Mouse (Mus musculus): ENCODE results near the gene Fnbp1l.
A peak's percentile ranks its signal among the peaks of the same experiment; 100 is the strongest.

Gene Fnbp1l

DNA sequence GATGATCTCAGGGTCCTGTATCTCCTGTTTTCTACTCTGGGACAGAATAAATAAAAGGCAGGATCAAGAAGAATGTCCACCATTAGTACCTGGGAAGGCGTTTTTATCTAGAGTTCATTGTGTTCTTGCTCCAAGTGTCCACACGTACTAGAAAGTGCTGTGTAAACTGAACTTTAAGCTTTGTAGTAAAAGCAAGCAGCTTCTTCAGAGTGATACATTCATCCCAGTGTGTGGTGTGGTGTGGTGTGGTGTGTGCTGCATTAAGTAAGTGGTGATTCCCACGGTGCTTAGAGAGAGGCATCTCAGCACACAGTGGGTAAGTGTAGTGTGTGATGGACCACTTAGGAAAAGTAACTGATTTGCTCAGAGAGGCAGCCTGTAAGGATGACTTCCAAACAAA lies 91.0 kb downstream of the Fnbp1l start:
- no peak for DNase-seq (ENCODE audit: low spot score in 2 of 2)

- peak; percentile 7 to 12 for DNase-seq (ENCODE audit: low spot score in 2 of 2)
Measured at GRCm38 (mm10) chr3:122521294-122521693, 98.2 kb downstream of the Fnbp1l start.

GRCm38 (mm10) chr3:122520875-122521274 lies 98.6 kb downstream of the Fnbp1l start:
- peak; percentile 7 to 10 for DNase-seq (ENCODE audit: low spot score in 2 of 2)

- DNase-seq (ENCODE audit: low spot score in 2 of 2), result no peak
Measured at GRCm38 (mm10) chr3:122520365-122520764, 99.2 kb downstream of the Fnbp1l start.

DNA sequence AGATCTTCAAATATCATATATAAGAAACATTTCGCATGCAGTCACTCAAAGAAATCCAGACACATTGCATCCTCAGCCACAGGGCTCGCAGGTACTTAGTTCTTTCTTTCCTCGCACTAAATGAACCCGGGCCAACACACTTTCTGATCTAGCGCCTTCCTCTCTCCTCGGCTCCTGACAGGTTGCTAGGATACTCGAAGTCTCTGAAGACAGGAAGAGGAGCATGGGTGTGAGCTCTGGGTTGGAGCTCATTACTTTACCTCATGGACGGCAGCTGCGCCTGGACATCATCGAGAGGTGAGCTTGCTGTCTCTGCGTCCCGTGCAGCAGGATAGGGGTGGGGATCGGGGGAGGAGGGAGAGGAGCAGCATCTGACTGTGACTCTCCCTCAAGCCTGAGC lies 100.4 kb downstream of the Fnbp1l start:
- DNase-seq (ENCODE audit: low spot score in 2 of 2), result no peak

- DNase-seq (ENCODE audit: low spot score in 2 of 2), result no peak
Measured at GRCm38 (mm10) chr3:122518231-122518736, 101.2 kb downstream of the Fnbp1l start.

GRCm38 (mm10) chr3:122517726-122518125 lies 101.8 kb downstream of the Fnbp1l start:
- no peak for DNase-seq (ENCODE audit: low spot score in 2 of 2)

- DNase-seq (ENCODE audit: low spot score in 2 of 2), result no peak
Measured at GRCm38 (mm10) chr3:122516327-122516695, 103.2 kb downstream of the Fnbp1l start.

DNA sequence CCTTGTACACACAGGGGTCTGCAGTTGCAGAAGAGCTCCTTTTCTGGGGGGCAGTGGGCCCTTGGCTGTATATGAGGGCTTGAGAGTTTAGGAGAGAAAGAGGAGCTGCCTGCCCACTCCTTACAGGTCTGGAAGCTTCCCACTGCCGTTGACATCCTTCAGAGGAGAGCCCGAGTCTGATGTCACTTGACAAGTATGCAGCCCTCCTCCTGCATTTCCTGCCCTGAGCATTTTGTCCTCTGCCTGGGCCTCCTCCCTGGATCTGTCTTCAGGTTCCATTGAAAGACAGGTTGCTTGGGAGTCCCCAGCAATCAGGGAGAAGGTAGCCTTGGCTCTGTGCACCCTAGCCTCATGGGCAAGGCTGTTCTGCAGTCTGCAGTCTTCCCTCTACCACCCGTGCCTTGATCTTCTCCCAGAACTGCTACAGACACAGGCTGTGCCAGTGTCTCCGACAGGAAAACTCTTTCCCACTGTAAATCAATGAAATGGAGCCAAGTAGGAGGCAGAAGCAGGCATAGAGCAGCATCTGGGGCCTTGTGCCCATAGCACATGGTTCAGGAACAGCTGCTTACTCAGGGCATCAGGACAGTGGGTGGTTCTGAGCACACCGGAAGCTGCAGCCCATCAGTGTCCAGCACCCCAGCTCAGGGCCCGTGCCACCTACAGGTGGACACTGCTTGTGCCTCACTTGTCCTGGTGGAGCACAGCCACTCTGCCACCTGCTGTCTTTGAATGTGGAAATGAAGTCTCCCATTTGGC lies 103.8 kb downstream of the Fnbp1l start:
- no peak for DNase-seq (ENCODE audit: low spot score in 2 of 2)

GRCm38 (mm10) chr3:122512725-122513375 lies 106.7 kb downstream of the Fnbp1l start:
- no peak for DNase-seq (ENCODE audit: low spot score in 2 of 2)

DNA sequence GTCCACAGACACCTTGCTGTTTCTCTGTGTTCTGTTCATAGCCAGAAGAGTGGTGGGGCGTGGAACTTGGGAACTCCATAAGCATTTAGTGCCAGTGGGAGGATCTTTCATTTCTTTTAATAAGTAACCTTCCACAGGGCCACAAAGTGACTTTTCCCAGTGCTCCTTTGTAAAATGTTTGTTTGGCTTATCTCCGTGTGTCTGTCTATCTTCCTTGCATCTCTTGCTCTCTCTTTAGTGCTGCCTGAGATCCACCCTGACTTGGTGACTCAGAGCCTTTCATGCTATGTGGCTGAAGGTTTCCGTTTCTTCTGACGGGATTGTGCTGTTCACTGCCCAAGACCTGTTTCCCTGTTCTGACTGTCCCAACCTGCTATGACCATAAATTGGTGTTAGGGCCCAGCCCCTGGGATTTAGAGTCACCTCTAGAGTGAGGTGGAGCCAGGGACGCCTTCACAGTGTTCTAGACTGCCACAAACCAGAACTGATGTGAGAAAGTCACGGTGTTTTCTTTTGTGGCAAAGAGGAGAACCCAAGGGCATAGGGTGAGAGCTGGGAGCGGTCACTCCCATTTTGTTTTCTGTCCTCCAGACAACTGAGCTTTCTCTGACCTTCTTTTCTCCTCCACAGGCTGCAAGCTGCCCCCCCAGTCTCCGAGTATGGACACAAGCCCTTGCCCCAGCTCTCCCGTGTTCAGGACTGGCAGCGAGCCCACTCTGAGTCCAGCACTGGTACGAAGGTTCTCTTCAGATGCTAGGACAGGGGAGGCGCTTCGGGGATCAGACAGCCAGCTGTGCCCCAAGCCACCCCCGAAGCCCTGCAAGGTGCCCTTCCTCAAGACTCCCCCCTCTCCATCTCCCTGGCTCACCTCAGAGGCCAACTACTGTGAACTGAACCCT lies 107.5 kb downstream of the Fnbp1l start:
- no peak for DNase-seq (ENCODE audit: low spot score in 2 of 2)

GRCm38 (mm10) chr3:122510932-122511331 lies 108.6 kb downstream of the Fnbp1l start:
- DNase-seq (ENCODE audit: low spot score in 2 of 2), result no peak

DNA sequence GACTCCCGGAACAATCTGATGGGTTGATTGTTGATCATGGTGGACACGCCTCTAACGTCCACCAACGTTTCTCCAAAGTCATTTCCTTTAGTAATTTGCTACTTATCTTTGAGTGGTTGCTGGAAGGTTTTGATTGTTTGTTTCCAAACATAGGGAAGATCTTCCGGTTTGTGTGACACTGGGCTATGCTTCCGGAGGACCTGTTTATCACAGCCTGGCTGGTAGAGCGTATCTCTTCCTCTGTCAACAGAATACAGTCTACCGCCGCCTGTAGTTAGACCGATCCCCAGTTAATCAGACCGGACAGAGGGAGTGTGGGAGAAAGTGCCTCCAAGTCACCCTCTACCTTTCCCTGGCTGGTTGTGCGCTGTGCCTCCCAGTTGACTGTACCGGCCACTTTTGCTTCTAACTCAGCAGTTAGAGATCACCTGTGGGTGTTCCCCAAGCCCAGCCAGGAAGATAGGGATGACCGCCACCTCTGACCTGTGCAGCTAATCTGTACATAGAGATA lies 109.2 kb downstream of the Fnbp1l start:
- DNase-seq (ENCODE audit: low spot score in 2 of 2), result no peak

GRCm38 (mm10) chr3:122509534-122510239 lies 109.8 kb downstream of the Fnbp1l start:
- DNase-seq (ENCODE audit: low spot score in 2 of 2), result no peak

- DNase-seq (ENCODE audit: low spot score in 2 of 2), result no peak
Measured at GRCm38 (mm10) chr3:122509084-122509483, 110.4 kb downstream of the Fnbp1l start.

DNA sequence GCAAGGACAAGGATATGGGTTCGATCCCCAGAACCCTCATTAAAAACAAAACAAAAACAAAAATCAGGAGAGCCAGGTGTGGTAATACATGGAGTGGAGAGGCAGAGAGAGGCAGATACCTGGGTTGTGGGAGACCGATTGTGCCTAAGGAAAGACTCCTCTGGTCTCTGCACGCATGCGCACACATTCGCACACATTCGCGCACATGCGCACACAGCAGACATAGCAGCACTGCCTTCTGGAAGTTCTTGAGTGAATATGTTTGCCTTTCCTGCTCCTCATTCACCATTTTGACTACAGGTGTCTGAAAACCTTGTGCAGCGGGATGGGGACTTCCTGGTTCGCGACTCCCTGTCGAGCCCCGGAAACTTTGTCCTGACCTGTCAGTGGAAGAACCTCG lies 111.7 kb downstream of the Fnbp1l start:
- no peak for DNase-seq (ENCODE audit: low spot score in 2 of 2)

DNA sequence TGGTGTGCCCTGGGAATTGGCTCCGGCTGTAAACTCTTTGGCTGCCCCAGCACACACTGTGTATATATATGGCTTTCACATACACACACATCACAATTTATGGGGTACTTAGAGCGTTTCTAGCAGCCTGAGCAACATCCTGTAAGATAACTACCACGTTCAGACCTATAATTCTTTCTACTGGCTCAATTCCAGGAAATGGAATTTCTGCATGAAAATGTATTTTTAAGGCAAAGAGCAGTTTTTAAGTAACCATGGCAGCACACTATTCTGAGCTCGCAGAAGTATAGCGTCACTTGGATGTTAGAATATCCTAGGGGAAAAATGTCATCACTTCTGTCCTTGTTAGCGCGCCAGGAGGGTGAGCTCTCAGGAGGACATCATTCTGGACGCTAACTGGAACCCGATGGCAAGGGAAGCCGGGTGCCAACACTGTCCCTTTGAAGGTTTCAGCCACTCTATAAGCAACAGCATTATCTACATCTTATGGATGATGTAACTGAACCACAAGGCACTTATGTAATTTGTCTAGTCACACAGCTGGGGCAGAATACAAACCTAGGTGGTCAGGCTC lies 113.1 kb downstream of the Fnbp1l start:
- no peak for DNase-seq (ENCODE audit: low spot score in 2 of 2)

DNA sequence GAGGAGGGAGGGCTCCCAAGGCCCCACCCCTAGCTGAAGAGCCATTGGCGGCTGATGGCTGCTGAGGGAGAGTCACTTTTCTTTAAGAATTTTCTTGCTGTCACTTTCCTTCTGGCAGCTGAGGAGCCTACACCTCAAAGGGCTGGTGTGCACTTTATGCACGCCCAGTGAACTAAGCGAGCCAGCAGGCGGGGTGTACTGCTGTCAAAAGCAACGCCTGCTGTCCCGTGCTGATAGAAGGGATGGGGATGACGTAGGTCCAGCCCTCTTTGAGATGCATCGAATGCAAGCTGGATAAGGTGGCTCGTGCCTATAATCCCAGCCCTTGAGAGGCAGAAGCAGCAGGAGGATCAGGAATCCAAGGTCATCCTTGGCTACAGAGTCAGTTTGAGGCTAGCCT lies 118.6 kb downstream of the Fnbp1l start:
- no peak for DNase-seq (ENCODE audit: low spot score in 2 of 2)

DNA sequence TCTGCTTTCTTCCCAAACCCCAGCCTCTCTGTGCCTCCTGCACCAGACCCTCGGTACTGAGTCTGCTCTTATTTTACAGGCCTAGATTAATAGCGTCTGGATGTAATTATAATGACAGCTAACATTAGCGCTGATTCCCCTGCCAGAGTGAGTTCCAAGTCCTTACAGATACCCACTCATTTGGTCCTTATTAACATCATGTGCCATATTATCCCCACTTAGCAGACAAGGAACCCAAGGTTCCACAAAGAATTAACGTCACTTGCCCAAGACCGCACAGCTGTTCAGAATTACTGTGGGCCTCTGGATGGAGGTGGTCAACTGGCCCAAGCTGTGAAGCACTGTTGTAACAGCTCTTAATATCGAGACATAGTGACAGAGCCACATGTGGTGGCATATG lies 119.9 kb downstream of the Fnbp1l start:
- DNase-seq (ENCODE audit: low spot score in 2 of 2), result no peak

DNA sequence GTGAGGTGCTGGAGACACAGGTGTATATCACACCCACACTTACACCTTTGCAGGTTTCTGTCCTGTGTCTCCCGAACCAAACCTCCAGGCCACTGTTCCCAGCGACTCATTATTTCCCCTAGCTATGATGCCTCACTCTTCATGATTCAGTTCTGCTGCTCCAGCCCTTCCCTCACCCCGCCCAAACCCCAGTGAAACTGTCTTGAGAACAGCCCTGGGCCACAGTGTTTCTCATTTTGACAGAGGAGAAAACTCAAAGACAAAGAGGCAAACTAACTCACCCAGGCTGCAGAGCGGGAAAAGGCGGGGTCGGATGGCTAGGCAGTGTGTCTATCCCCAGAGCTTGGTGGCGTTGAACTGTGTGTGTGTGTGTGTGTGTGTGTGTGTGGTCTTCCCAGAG lies 121.0 kb downstream of the Fnbp1l start:
- no peak for DNase-seq (ENCODE audit: low spot score in 2 of 2)

DNA sequence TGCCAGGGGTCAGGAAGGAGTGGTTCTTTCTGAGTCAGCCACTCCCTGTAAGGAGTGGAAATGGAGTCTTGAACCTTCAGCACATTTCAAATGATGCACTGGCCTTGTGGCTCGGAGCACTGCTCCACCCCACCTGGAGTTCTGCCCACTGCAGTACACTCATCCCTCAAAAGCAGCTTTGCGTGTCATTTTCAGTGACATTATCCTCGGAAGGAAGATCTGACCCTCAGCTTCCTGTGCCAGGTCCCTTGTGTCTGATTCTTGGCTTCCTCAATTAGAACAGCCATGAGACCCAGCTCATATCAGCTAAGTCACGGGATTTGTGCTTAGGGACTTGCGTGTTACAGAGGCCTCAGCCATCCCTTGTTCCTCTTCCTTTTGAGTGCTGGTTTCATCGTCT lies 121.6 kb downstream of the Fnbp1l start:
- DNase-seq (ENCODE audit: low spot score in 2 of 2), result no peak
